ENCODE assay signal across 11 mouse cellular contexts in genomic region chr11:67489647-67490175, GRCm38 (mm10).
"Had no signal": no experiment of that assay in that cellular context is flagged by ENCODE, and none has a peak within 500 bp of the region (broad histone marks: within the 10 kb centered on the region; RNA-seq: fewer than 3 reads in every experiment).

No protein-coding gene starts in this region.

- H3K27me3 ChIP-seq: limb, embryonic 12.5 days; liver, embryonic 13.5 days; midbrain, embryonic 13.5 days had no signal

- H3K9ac ChIP-seq: limb, embryonic 12.5 days; liver, embryonic 13.5 days; liver, postnatal 0 days; midbrain, embryonic 13.5 days had no signal

- DNase-seq: kidney, postnatal 36 days; layer of hippocampus, adult 9-11 months; liver; liver, embryonic 13.5 days; liver, postnatal 0 days; lung, postnatal 36 days; right cerebral cortex, postnatal 25 days; thymus, postnatal 4 days had no signal

- H3K4me3 ChIP-seq: limb, embryonic 12.5 days; liver, embryonic 13.5 days; midbrain, embryonic 13.5 days had no signal

- ATAC-seq: liver, postnatal 0 days; midbrain, embryonic 13.5 days had no signal

- H3K4me2 ChIP-seq: limb, embryonic 12.5 days; liver, embryonic 13.5 days; midbrain, embryonic 13.5 days had no signal

- H3K36me3 ChIP-seq: limb, embryonic 12.5 days; liver, embryonic 13.5 days; midbrain, embryonic 13.5 days had no signal

- H3K9me3 ChIP-seq: limb, embryonic 12.5 days; liver, embryonic 13.5 days; midbrain, embryonic 13.5 days had no signal

- H3K27ac ChIP-seq: kidney, postnatal 0 days; limb, embryonic 12.5 days; liver, embryonic 13.5 days; midbrain, embryonic 13.5 days had no signal

- H3K4me1 ChIP-seq: liver, embryonic 13.5 days; midbrain, embryonic 13.5 days had no signal
